Mouse (Mus musculus): ENCODE results near the gene Gm2007.
"Not testable (repeated sequence)": the region's sequence is repeated elsewhere in the genome, so short reads cannot be mapped to it uniquely, and the experiment has no call there.

The Gm2007 gene

DNA sequence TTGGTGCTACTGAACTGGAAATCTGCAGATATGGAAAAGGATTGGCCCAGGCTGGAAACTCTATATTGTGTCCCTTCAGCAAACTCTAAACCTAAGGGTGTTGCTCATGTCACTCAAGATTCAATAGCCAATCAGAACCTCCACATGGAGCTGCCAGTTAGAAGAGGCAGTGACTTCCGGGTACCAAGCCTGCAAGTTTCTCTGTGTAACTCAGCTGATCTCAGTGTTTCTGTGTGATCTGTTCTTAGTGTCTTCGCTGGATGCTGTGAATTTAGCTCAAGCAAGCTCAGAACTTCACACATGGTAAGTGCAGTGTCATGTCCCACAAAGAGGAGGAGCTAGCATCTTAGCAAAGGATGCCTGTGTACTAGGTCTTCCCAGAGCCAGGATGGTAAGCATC lies at the start of gene Gm2007:
Gene Gm2007, plus strand, starts transcription at position 301 of the 400 bp plus-strand sequence.
- not testable (repeated sequence) for DNase-seq

DNA sequence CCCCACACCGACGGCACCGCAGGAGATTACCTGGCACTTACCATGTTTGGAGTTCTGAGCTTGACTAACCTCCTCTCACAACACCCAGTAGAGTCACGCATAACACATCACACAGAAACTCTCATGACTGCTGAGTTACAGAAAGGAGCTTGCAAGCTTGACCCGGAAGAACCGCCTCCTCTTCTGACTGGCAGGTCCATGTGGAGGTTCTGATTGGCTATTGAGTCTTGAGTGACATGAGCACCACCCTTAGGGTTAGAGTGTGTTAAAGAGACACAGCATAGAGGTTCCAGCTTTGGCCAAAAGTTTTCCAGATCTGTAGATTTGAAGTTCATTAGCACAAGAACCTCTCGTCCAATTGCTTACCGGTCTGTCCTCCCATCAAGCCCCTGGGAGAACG lies 37.8 kb upstream of the Gm2007 start, which contains the start of gene Zfp969:
Gene Zfp969, minus strand, starts transcription at position 101 of the 400 bp plus-strand sequence.
- DNase-seq: not testable (repeated sequence)

DNA sequence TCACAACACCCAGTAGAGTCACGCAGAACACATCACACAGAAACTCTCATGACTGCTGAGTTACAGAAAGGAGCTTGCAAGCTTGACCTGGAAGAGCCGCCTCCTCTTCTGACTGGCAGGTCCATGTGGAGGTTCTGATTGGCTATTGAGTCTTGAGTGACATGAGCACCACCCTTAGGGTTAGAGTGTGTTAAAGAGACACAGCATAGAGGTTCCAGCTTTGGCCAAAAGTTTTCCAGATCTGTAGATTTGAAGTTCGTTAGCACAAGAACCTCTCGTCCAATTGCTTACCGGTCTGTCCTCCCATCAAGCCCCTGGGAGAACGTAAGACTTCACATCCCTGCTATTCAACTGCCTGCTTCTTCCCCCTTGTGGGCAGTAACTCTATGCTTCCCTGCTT lies 59.7 kb downstream of the Gm2007 start, which contains the start of gene Gm14288:
Gene Gm14288, minus strand, starts transcription at position 101 of the 400 bp plus-strand sequence.
- not testable (repeated sequence) for DNase-seq

Measured in cerebellum, postnatal 25 days (tissue).